Mouse (Mus musculus) G1E (cell line): ENCODE measurements around the gene Taldo1.

ENCODE experiments used
- CTCF ChIP-seq: IDR thresholded peaks from 2 replicates; pipeline ENCODE4 v1.5.1; 2012; ENCODE audit warnings: low read depth, low read length, inconsistent platforms, mixed read lengths
- GATA1 ChIP-seq: IDR thresholded peaks from 2 replicates; pipeline ENCODE4 v1.6.1; 2012; ENCODE audit warnings: borderline replicate concordance, low read length, inconsistent platforms, mixed read lengths
- GATA2 ChIP-seq: IDR thresholded peaks from 2 replicates; pipeline ENCODE4 v1.6.1; 2012; ENCODE audit warnings: low read depth, low read length, inconsistent platforms, borderline replicate concordance
- POLR2AphosphoS5 ChIP-seq: IDR thresholded peaks from 2 replicates; pipeline ENCODE4 v1.6.1; 2012; ENCODE audit warnings: low read depth, low read length, inconsistent platforms; ENCODE audit not compliant: insufficient replicate concordance
- TAL1 ChIP-seq: conservative IDR thresholded peaks from 2 replicates; pipeline ENCODE4 v1.6.1; 2012; ENCODE audit warnings: low read depth, low read length, inconsistent platforms, mixed read lengths

DNA sequence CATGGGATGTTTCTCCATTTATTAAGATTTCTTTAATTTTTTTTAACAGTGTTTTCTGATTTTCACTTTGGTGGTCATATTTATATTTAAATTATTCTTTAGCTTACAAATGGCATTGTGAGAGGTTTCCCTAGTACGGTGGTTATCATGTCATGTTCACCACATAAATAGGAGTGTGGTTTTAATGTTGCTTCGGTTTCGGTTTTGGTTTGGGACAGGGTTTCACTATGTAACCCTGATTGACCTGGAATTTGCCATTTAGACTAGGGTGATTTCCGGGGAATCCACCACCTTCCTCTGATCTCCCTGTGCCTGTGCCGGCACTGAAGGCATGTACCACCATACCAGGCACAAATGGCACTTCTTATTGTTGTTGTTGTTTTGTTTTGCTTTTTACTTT is 47.2 kb upstream of the Taldo1 start:
- TF ChIP-seq CTCF: no peak
- no peak for TF ChIP-seq TAL1
- TF ChIP-seq GATA2: no peak
- TF ChIP-seq GATA1: no peak
- TF ChIP-seq POLR2AphosphoS5: no peak
